Mouse (Mus musculus): Measurements from ENCODE around the gene Gria3. TPM values are rescaled to one million over a fixed set of nuclear protein-coding genes. Genes with fewer than 3 reads are reported as not detected.

Gria3 gene
- total and polyA plus RNA-seq, 2 experiments = 0.27 to 0.37 TPM

GRCm38 (mm10) chrX:41573079-41573478 lies 172.4 kb downstream of the Gria3 start:
- Histone ChIP-seq H3K27me3 (ENCODE audit: control insufficient read depth, insufficient read depth, low read length) (no peaks in the 10 kb centered on the region), H3K4me3 (ENCODE audit: insufficient read depth, low read depth, low read length) (no peak overlapping the region), H3K4me1 (ENCODE audit: control insufficient read depth, insufficient read depth, low read length) (no peaks in the 10 kb centered on the region), H3K79me2 (ENCODE audit: control insufficient read depth, insufficient read depth, low read length) (no peaks in the 10 kb centered on the region), H3K9ac (ENCODE audit: low read depth, low read length) (no peak overlapping the region), H3K36me3 (ENCODE audit: control insufficient read depth, insufficient read depth, low read length) (no peaks in the 10 kb centered on the region), H3K27ac (replicated peaks; ENCODE audit: insufficient read depth, low read depth, low read length) (no peak overlapping the region)
- TF ChIP-seq POLR2A (IDR thresholded peaks at IDR 0.05; ENCODE audit: extremely low read depth, insufficient read depth, low read length) (no peak), CTCF (IDR thresholded peaks at IDR 0.05; ENCODE audit: low read depth, low read length) (no peak)
- 86% methylated on average over 1 of the region's 1 CpGs for WGBS
- DNase-seq (ENCODE audit: extremely low read depth, low read depth, low spot score) = no peak

DNA sequence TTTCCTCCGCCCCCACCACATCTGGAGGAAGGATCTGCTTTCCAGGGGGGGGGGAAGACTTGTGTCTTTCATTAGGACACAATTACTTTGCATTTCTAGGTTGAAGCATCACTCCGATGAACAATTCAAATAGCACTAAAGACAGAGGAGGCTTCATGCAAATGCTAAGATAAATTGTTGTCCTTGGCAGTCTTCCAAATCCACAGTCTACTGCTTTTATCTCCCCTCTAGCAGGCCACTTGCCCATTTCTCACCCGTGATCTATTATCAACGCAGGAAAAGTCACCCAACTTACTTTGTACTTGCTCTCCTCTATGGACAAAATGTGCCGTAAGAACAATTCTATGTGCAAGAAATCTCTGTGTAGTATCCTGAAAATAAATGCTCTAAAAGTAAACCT lies 178.1 kb downstream of the Gria3 start:
- Histone ChIP-seq H3K27ac (replicated peaks; ENCODE audit: insufficient read depth, low read depth, low read length) (no peak overlapping the region), H3K27me3 (ENCODE audit: control insufficient read depth, insufficient read depth, low read length) (no peaks in the 10 kb centered on the region), H3K36me3 (ENCODE audit: control insufficient read depth, insufficient read depth, low read length) (no peaks in the 10 kb centered on the region), H3K4me1 (ENCODE audit: control insufficient read depth, insufficient read depth, low read length) (no peaks in the 10 kb centered on the region), H3K4me3 (ENCODE audit: insufficient read depth, low read depth, low read length) (no peak overlapping the region), H3K79me2 (ENCODE audit: control insufficient read depth, insufficient read depth, low read length) (no peaks in the 10 kb centered on the region), H3K9ac (ENCODE audit: low read depth, low read length) (no peak overlapping the region)
- 61% methylated on average over 5 of the region's 5 CpGs for WGBS
- no peak for TF ChIP-seq POLR2A (IDR thresholded peaks at IDR 0.05; ENCODE audit: extremely low read depth, insufficient read depth, low read length)
- no peak for TF ChIP-seq CTCF (IDR thresholded peaks at IDR 0.05; ENCODE audit: low read depth, low read length)
- no peak for DNase-seq (ENCODE audit: extremely low read depth, low read depth, low spot score)

DNA sequence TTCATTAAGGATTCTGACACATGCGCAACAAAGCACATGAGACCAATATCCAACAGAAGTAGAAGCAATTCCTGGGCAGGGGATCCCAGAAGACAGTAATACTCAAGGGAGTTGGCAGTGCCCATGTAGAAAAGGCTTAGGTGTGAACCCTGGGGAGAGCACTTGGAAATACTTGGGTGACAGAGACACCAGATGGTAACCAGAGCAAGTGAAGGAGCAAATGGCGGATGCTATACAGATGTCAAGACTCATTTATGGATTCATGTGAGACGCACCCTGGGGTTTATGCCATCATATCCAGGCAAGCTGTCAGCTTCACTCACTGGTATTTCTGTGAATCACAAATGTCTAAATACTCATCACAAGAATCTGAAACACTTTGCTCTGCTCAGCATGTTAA lies 187.0 kb downstream of the Gria3 start:
- H3K27me3 ChIP-seq (ENCODE audit: control insufficient read depth, insufficient read depth, low read length) = no peaks in the 10 kb centered on the region
- H3K27ac ChIP-seq (replicated peaks; ENCODE audit: insufficient read depth, low read depth, low read length) = no peak overlapping the region
- 97% methylated on average over 3 of the region's 3 CpGs for WGBS
- H3K4me3 ChIP-seq (ENCODE audit: insufficient read depth, low read depth, low read length) = no peak overlapping the region
- no peaks in the 10 kb centered on the region for H3K36me3 ChIP-seq (ENCODE audit: control insufficient read depth, insufficient read depth, low read length)
- no peaks in the 10 kb centered on the region for H3K79me2 ChIP-seq (ENCODE audit: control insufficient read depth, insufficient read depth, low read length)
- no peak overlapping the region for H3K9ac ChIP-seq (ENCODE audit: low read depth, low read length)
- TF ChIP-seq POLR2A (IDR thresholded peaks at IDR 0.05; ENCODE audit: extremely low read depth, insufficient read depth, low read length) = no peak
- TF ChIP-seq CTCF (IDR thresholded peaks at IDR 0.05; ENCODE audit: low read depth, low read length) = no peak
- DNase-seq (ENCODE audit: extremely low read depth, low read depth, low spot score) = no peak
- H3K4me1 ChIP-seq (ENCODE audit: control insufficient read depth, insufficient read depth, low read length) = no peaks in the 10 kb centered on the region

- WGBS = 83% methylated on average over 1 of the region's 1 CpGs
- H3K9ac ChIP-seq (ENCODE audit: low read depth, low read length) = no peak overlapping the region
- no peak for TF ChIP-seq POLR2A (IDR thresholded peaks at IDR 0.05; ENCODE audit: extremely low read depth, insufficient read depth, low read length)
- no peak for TF ChIP-seq CTCF (IDR thresholded peaks at IDR 0.05; ENCODE audit: low read depth, low read length)
- H3K27ac ChIP-seq (replicated peaks; ENCODE audit: insufficient read depth, low read depth, low read length) = no peak overlapping the region
- no peaks in the 10 kb centered on the region for H3K27me3 ChIP-seq (ENCODE audit: control insufficient read depth, insufficient read depth, low read length)
- no peaks in the 10 kb centered on the region for H3K79me2 ChIP-seq (ENCODE audit: control insufficient read depth, insufficient read depth, low read length)
- H3K4me3 ChIP-seq (ENCODE audit: insufficient read depth, low read depth, low read length) = no peak overlapping the region
- no peaks in the 10 kb centered on the region for H3K36me3 ChIP-seq (ENCODE audit: control insufficient read depth, insufficient read depth, low read length)
- H3K4me1 ChIP-seq (ENCODE audit: control insufficient read depth, insufficient read depth, low read length) = no peaks in the 10 kb centered on the region
- no peak for DNase-seq (ENCODE audit: extremely low read depth, low read depth, low spot score)
Observed at GRCm38 (mm10) chrX:41607181-41607580, 206.5 kb downstream of the Gria3 start.

DNA sequence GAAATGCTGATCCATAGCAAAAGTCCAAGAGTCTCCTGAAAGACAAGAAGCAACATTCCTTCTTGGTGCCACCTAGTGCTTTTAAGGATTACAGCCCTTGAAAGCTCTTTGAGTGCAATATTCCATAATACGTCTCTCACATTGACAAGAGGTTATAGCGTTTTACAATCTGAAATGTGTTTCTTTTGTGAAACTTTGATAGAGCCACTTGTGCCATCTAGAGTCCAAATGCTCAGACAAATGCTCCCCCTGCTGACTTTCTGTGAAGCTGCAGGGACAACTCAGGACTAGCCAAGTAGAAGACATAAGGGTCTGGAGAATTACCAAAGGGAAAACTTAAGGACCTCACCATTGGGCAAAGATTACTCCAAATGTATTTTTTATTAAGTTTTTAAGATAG lies 214.3 kb downstream of the Gria3 start:
- DNase-seq (ENCODE audit: extremely low read depth, low read depth, low spot score) = peak; percentile 1
- Histone ChIP-seq H3K27ac (replicated peaks; ENCODE audit: insufficient read depth, low read depth, low read length) (no peak overlapping the region), H3K79me2 (ENCODE audit: control insufficient read depth, insufficient read depth, low read length) (no peaks in the 10 kb centered on the region), H3K36me3 (ENCODE audit: control insufficient read depth, insufficient read depth, low read length) (no peaks in the 10 kb centered on the region), H3K4me1 (ENCODE audit: control insufficient read depth, insufficient read depth, low read length) (no peaks in the 10 kb centered on the region), H3K4me3 (ENCODE audit: insufficient read depth, low read depth, low read length) (no peak overlapping the region), H3K9ac (ENCODE audit: low read depth, low read length) (no peak overlapping the region), H3K27me3 (ENCODE audit: control insufficient read depth, insufficient read depth, low read length) (no peaks in the 10 kb centered on the region)
- TF ChIP-seq POLR2A (IDR thresholded peaks at IDR 0.05; ENCODE audit: extremely low read depth, insufficient read depth, low read length) (no peak), CTCF (IDR thresholded peaks at IDR 0.05; ENCODE audit: low read depth, low read length) (peak; percentile 34; the same call in 1 of the 2 replicates)
- WGBS = 39% methylated on average over 2 of the region's 2 CpGs

GRCm38 (mm10) chrX:41616928-41617327 lies 216.3 kb downstream of the Gria3 start:
- WGBS = 73% methylated on average over 1 of the region's 1 CpGs

More at GRCm38 (mm10) chrX:41616928-41617327, 216.3 kb downstream of the Gria3 start:
- Histone ChIP-seq H3K4me3 (ENCODE audit: insufficient read depth, low read depth, low read length) (no peak overlapping the region), H3K4me1 (ENCODE audit: control insufficient read depth, insufficient read depth, low read length) (no peaks in the 10 kb centered on the region), H3K36me3 (ENCODE audit: control insufficient read depth, insufficient read depth, low read length) (no peaks in the 10 kb centered on the region), H3K27me3 (ENCODE audit: control insufficient read depth, insufficient read depth, low read length) (no peaks in the 10 kb centered on the region), H3K9ac (ENCODE audit: low read depth, low read length) (no peak overlapping the region), H3K79me2 (ENCODE audit: control insufficient read depth, insufficient read depth, low read length) (no peaks in the 10 kb centered on the region), H3K27ac (replicated peaks; ENCODE audit: insufficient read depth, low read depth, low read length) (no peak overlapping the region)
- DNase-seq (ENCODE audit: extremely low read depth, low read depth, low spot score) = no peak
- TF ChIP-seq CTCF (IDR thresholded peaks at IDR 0.05; ENCODE audit: low read depth, low read length) = no peak
- no peak for TF ChIP-seq POLR2A (IDR thresholded peaks at IDR 0.05; ENCODE audit: extremely low read depth, insufficient read depth, low read length)

Data from liver, adult 2 months (tissue).